8 mouse cellular contexts compared by ENCODE assay signal in the genomic region with DNA sequence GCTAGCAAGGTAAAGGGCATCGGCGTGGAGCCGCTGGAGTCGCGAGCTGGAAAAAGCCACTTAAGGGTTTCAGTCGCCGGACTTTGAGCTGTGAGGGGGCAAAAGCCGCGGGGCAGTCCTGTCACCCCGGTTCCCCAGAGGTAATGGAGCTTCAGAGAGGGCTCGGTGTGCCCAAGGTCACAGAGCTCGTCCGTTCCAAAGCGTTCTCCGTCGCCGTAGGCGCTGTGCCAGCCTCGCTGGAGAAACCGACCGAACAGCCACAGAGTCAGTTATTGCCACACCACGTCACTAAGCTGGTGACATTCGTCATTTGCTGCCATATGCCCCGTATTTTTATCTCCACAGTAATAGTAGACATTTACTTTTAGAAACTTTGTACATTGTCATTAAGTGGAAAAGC. TPM values are rescaled to one million over a fixed set of nuclear protein-coding genes. Genes with fewer than 3 reads are reported as not detected.
DNase-seq lines count a peak whose midpoint lies in the region; ATAC-seq and TF ChIP-seq lines count a peak whose summit lies in the region.

No protein-coding gene starts in this region.

- H3K27me3 ChIP-seq in heart, embryonic 13.5 days (replicated peaks): no peaks in the 10 kb centered on the region
- no peaks in the 10 kb centered on the region for H3K27me3 ChIP-seq in kidney, postnatal 0 days (ENCODE audit: insufficient read depth, low read length)
- H3K27me3 ChIP-seq in liver, embryonic 16.5 days (ENCODE audit: control insufficient read depth, insufficient read depth, low read depth, low read length): no peaks in the 10 kb centered on the region
- H3K27me3 ChIP-seq in neural tube, embryonic 13.5 days: no peaks in the 10 kb centered on the region

- TF ChIP-seq CTCF in kidney, postnatal 0 days (IDR thresholded peaks at IDR 0.05; ENCODE audit: low read depth): no peak

- DNase-seq in layer of hippocampus, adult 11-12 months (ENCODE audit: low spot score): peak; percentile 75
- no peak for DNase-seq in layer of hippocampus, postnatal 10 days (ENCODE audit: low spot score in 2 of 2)
- DNase-seq in kidney, postnatal 0 days (ENCODE audit: low spot score): peak; percentile 51

- H3K4me2 ChIP-seq in heart, embryonic 13.5 days: peak overlapping the region; percentile 91
- H3K4me2 ChIP-seq in kidney, postnatal 0 days (ENCODE audit: low read length): peak overlapping the region; percentile 92
- H3K4me2 ChIP-seq in liver, embryonic 16.5 days (ENCODE audit: low read depth, low read length): peak overlapping the region; percentile 78
- peak overlapping the region; percentile 95 for H3K4me2 ChIP-seq in neural tube, embryonic 13.5 days

- no peaks in the 10 kb centered on the region for H3K4me1 ChIP-seq in brown adipose tissue, adult 24 weeks (ENCODE audit: control insufficient read depth, insufficient read depth, insufficient read length, low read length)
- peaks cover 28% of the 10 kb centered on the region for H3K4me1 ChIP-seq in heart, embryonic 13.5 days
- H3K4me1 ChIP-seq in kidney, postnatal 0 days (replicated peaks; ENCODE audit: insufficient read depth, low read length): peaks cover 8% of the 10 kb centered on the region; the same call in 1 of the 2 replicates
- peaks cover 20% of the 10 kb centered on the region for H3K4me1 ChIP-seq in liver, embryonic 16.5 days (ENCODE audit: control insufficient read depth, low read depth, low read length)
- peaks cover 27% of the 10 kb centered on the region for H3K4me1 ChIP-seq in neural tube, embryonic 13.5 days (replicated peaks)

- no peaks in the 10 kb centered on the region for H3K9me3 ChIP-seq in heart, embryonic 13.5 days
- H3K9me3 ChIP-seq in kidney, postnatal 0 days (replicated peaks; ENCODE audit: low read length): no peaks in the 10 kb centered on the region
- no peaks in the 10 kb centered on the region for H3K9me3 ChIP-seq in liver, embryonic 16.5 days (replicated peaks; ENCODE audit: control insufficient read depth, low read length)
- H3K9me3 ChIP-seq in neural tube, embryonic 13.5 days: no peaks in the 10 kb centered on the region

- peak overlapping the region; percentile 97 for H3K9ac ChIP-seq in heart, embryonic 13.5 days
- H3K9ac ChIP-seq in kidney, postnatal 0 days (ENCODE audit: low read depth, low read length): peak overlapping the region; percentile 94
- H3K9ac ChIP-seq in liver, embryonic 16.5 days (ENCODE audit: low read depth, low read length): peak overlapping the region; percentile 98
- peak overlapping the region; percentile 91 for H3K9ac ChIP-seq in neural tube, embryonic 13.5 days

- peaks cover 13% of the 10 kb centered on the region for H3K36me3 ChIP-seq in heart, embryonic 13.5 days
- no peaks in the 10 kb centered on the region for H3K36me3 ChIP-seq in kidney, postnatal 0 days (ENCODE audit: insufficient read depth, low read length)
- H3K36me3 ChIP-seq in liver, embryonic 16.5 days (ENCODE audit: control insufficient read depth, insufficient read depth): no peaks in the 10 kb centered on the region; the same call in 1 of the 2 replicates
- peaks cover 12% of the 10 kb centered on the region; the same call in 1 of the 2 replicates for H3K36me3 ChIP-seq in neural tube, embryonic 13.5 days

- under 1% methylated on average over 24 of the region's 24 CpGs for WGBS in heart, embryonic 13.5 days
- 0% methylated on average over 24 of the region's 24 CpGs for WGBS in kidney, postnatal 0 days
- 0% methylated on average over 24 of the region's 24 CpGs for WGBS in liver, embryonic 16.5 days (ENCODE audit: insufficient replicate concordance)
- under 1% methylated on average over 24 of the region's 24 CpGs for WGBS in neural tube, embryonic 13.5 days

- peak overlapping the region; percentile 97 for H3K27ac ChIP-seq in brown adipose tissue, adult 24 weeks (replicated peaks; ENCODE audit: low read depth, low read length)
- H3K27ac ChIP-seq in heart, embryonic 13.5 days (replicated peaks): peak overlapping the region; percentile 98
- H3K27ac ChIP-seq in kidney, postnatal 0 days: peak overlapping the region; percentile 92
- peak overlapping the region; percentile 96 for H3K27ac ChIP-seq in liver, embryonic 16.5 days (ENCODE audit: low read length)
- H3K27ac ChIP-seq in neural tube, embryonic 13.5 days (replicated peaks): peak overlapping the region; percentile 94

- peak overlapping the region; percentile 84 for H3K4me3 ChIP-seq in brown adipose tissue, adult 24 weeks (ENCODE audit: insufficient read depth, low read depth, low read length)
- peak overlapping the region; percentile 87 for H3K4me3 ChIP-seq in heart, embryonic 13.5 days
- H3K4me3 ChIP-seq in kidney, postnatal 0 days (replicated peaks; ENCODE audit: low read depth, low read length): peak overlapping the region; percentile 89
- H3K4me3 ChIP-seq in liver, embryonic 16.5 days (ENCODE audit: low read depth, low read length): peak overlapping the region; percentile 99
- peak overlapping the region; percentile 77 for H3K4me3 ChIP-seq in neural tube, embryonic 13.5 days

- peak; percentile 65 for ATAC-seq in erythroid progenitor cell, adult 5-6 weeks (replicated peaks; ENCODE audit: low FRiP score, poor library complexity, severe bottlenecking)
- peak; percentile 43; the same call in 1 of the 2 replicates for ATAC-seq in heart, embryonic 13.5 days (ENCODE audit: extremely low read depth, insufficient number of reproducible peaks, low FRiP score, low TSS enrichment)
- ATAC-seq in kidney, postnatal 0 days (replicated peaks; ENCODE audit: low FRiP score, low read depth): peak; percentile 48
- ATAC-seq in liver, embryonic 16.5 days (ENCODE audit: low read depth): peak; percentile 68
- ATAC-seq in neural tube, embryonic 13.5 days (ENCODE audit: low read depth): peak; percentile 72

RNA-seq across cellular contexts. Expression of a gene that starts 0.4 kb away (rescaled TPM):
- total RNA-seq in layer of hippocampus, postnatal 10 days (2021): 10 to 100 TPM; 73.4 to 95.8 TPM
- 61.4 and 80.8 TPM in 2 replicates for polyA plus RNA-seq in brown adipose tissue, adult 24 weeks (2012; ENCODE audit: insufficient read depth, insufficient read length, missing spikeins)
- 27.4 and 66.7 TPM in 2 replicates for total RNA-seq in erythroid progenitor cell, adult 5-6 weeks (2015; ENCODE audit: low replicate concordance)
- total RNA-seq in erythroid progenitor cell, adult 5-6 weeks (2017; ENCODE audit: low replicate concordance): 36.8 and 46.6 TPM in 2 replicates
- 90.9 and 98.2 TPM in 2 replicates for polyA plus RNA-seq in heart, embryonic 13.5 days (2015; fragmentation: Nextera tagmentation; extraction: Ambion mirVana)
- 112 and 129 TPM in 2 replicates for polyA plus RNA-seq in kidney, postnatal 0 days (2015; fragmentation: Nextera tagmentation; extraction: Ambion mirVana)
- 37.5 TPM in 2 replicates for polyA plus RNA-seq in liver, embryonic 16.5 days (2015; fragmentation: Nextera tagmentation; extraction: Ambion mirVana)
- polyA plus RNA-seq in neural tube, embryonic 13.5 days (2015; fragmentation: Nextera tagmentation; extraction: Ambion mirVana): 178 and 204 TPM in 2 replicates

RNA-seq across cellular contexts. Expression of a gene that starts 0.5 kb away (rescaled TPM):
- total RNA-seq in layer of hippocampus, postnatal 10 days (2021): 10 to 100 TPM; 66.3 to 76.9 TPM
- 313 and 387 TPM in 2 replicates for polyA plus RNA-seq in brown adipose tissue, adult 24 weeks (2012; ENCODE audit: insufficient read depth, insufficient read length, missing spikeins)
- total RNA-seq in erythroid progenitor cell, adult 5-6 weeks (2015; ENCODE audit: low replicate concordance): 27.8 and 34.8 TPM in 2 replicates
- 42.1 and 47.1 TPM in 2 replicates for total RNA-seq in erythroid progenitor cell, adult 5-6 weeks (2017; ENCODE audit: low replicate concordance)
- 133 and 142 TPM in 2 replicates for polyA plus RNA-seq in heart, embryonic 13.5 days (2015; fragmentation: Nextera tagmentation; extraction: Ambion mirVana)
- 101 and 108 TPM in 2 replicates for polyA plus RNA-seq in kidney, postnatal 0 days (2015; fragmentation: Nextera tagmentation; extraction: Ambion mirVana)
- polyA plus RNA-seq in liver, embryonic 16.5 days (2015; fragmentation: Nextera tagmentation; extraction: Ambion mirVana): 55.3 and 61.8 TPM in 2 replicates
- polyA plus RNA-seq in neural tube, embryonic 13.5 days (2015; fragmentation: Nextera tagmentation; extraction: Ambion mirVana): 57.7 and 64.4 TPM in 2 replicates

RNA-seq across cellular contexts. Expression of a gene that starts 18.6 kb away (rescaled TPM):
- 10 to 100 TPM; 52.8 to 58.3 TPM for total RNA-seq in layer of hippocampus, postnatal 10 days (2021)
- polyA plus RNA-seq in brown adipose tissue, adult 24 weeks (2012; ENCODE audit: insufficient read depth, insufficient read length, missing spikeins): 55.0 and 64.8 TPM in 2 replicates
- 34.0 and 42.2 TPM in 2 replicates for total RNA-seq in erythroid progenitor cell, adult 5-6 weeks (2015; ENCODE audit: low replicate concordance)
- total RNA-seq in erythroid progenitor cell, adult 5-6 weeks (2017; ENCODE audit: low replicate concordance): 17.5 and 40.3 TPM in 2 replicates
- 107 and 129 TPM in 2 replicates for polyA plus RNA-seq in heart, embryonic 13.5 days (2015; fragmentation: Nextera tagmentation; extraction: Ambion mirVana)
- 129 and 132 TPM in 2 replicates for polyA plus RNA-seq in kidney, postnatal 0 days (2015; fragmentation: Nextera tagmentation; extraction: Ambion mirVana)
- polyA plus RNA-seq in liver, embryonic 16.5 days (2015; fragmentation: Nextera tagmentation; extraction: Ambion mirVana): 65.7 and 67.0 TPM in 2 replicates
- 116 and 125 TPM in 2 replicates for polyA plus RNA-seq in neural tube, embryonic 13.5 days (2015; fragmentation: Nextera tagmentation; extraction: Ambion mirVana)

RNA-seq across cellular contexts. Expression of a gene that starts 28.3 kb away (rescaled TPM):
- 1 to 10 TPM; 6.4 to 7.5 TPM for total RNA-seq in layer of hippocampus, postnatal 10 days (2021)
- polyA plus RNA-seq in brown adipose tissue, adult 24 weeks (2012; ENCODE audit: insufficient read depth, insufficient read length, missing spikeins): not detected in 2 replicates
- not detected in 2 replicates for total RNA-seq in erythroid progenitor cell, adult 5-6 weeks (2015; ENCODE audit: low replicate concordance)
- total RNA-seq in erythroid progenitor cell, adult 5-6 weeks (2017; ENCODE audit: low replicate concordance): not detected in 2 replicates
- polyA plus RNA-seq in heart, embryonic 13.5 days (2015; fragmentation: Nextera tagmentation; extraction: Ambion mirVana): 0.43 and 0.63 TPM in 2 replicates
- 0.69 and 1.2 TPM in 2 replicates for polyA plus RNA-seq in kidney, postnatal 0 days (2015; fragmentation: Nextera tagmentation; extraction: Ambion mirVana)
- not detected in 2 replicates for polyA plus RNA-seq in liver, embryonic 16.5 days (2015; fragmentation: Nextera tagmentation; extraction: Ambion mirVana)
- polyA plus RNA-seq in neural tube, embryonic 13.5 days (2015; fragmentation: Nextera tagmentation; extraction: Ambion mirVana): not detected in 2 replicates

RNA-seq across cellular contexts. Expression of a gene that starts 37.5 kb away (rescaled TPM):
- total RNA-seq in layer of hippocampus, postnatal 10 days (2021): 10 to 100 TPM; 75.5 to 81.2 TPM
- 3.8 and 8.4 TPM in 2 replicates for polyA plus RNA-seq in brown adipose tissue, adult 24 weeks (2012; ENCODE audit: insufficient read depth, insufficient read length, missing spikeins)
- total RNA-seq in erythroid progenitor cell, adult 5-6 weeks (2015; ENCODE audit: low replicate concordance): 12.2 and 13.0 TPM in 2 replicates
- 11.0 and 12.8 TPM in 2 replicates for total RNA-seq in erythroid progenitor cell, adult 5-6 weeks (2017; ENCODE audit: low replicate concordance)
- 35.5 and 38.2 TPM in 2 replicates for polyA plus RNA-seq in heart, embryonic 13.5 days (2015; fragmentation: Nextera tagmentation; extraction: Ambion mirVana)
- polyA plus RNA-seq in kidney, postnatal 0 days (2015; fragmentation: Nextera tagmentation; extraction: Ambion mirVana): 25.2 TPM in 2 replicates
- polyA plus RNA-seq in liver, embryonic 16.5 days (2015; fragmentation: Nextera tagmentation; extraction: Ambion mirVana): 7.8 and 9.4 TPM in 2 replicates
- 80.2 and 103 TPM in 2 replicates for polyA plus RNA-seq in neural tube, embryonic 13.5 days (2015; fragmentation: Nextera tagmentation; extraction: Ambion mirVana)

Comparison
In these comparisons a context has a peak if more than half of its experiments do, and no peak if none do; other contexts are left out.
1. DNase-seq: peak in layer of hippocampus, adult 11-12 months (single experiment) and kidney, postnatal 0 days (single experiment); none in layer of hippocampus, postnatal 10 days (0 of 2).
2. Peak in every context shown above with its lines, with median percentiles within 50 percentile points of each other: H3K27ac ChIP-seq, H3K4me3 ChIP-seq, ATAC-seq, H3K4me2 ChIP-seq and H3K9ac ChIP-seq.